Mouse (Mus musculus) sigmoid colon, adult 10 weeks (tissue): ENCODE results near the gene Taf6l. TPM values are rescaled to one million over a fixed set of nuclear protein-coding genes. Genes with fewer than 3 reads are reported as not detected.

Experiments used
- polyA plus RNA-seq: library from polyadenylated mRNA; stranded (reverse); fragments of 350-450 nt; fragmentation: Illumina TruSeq; extraction: RNeasy Lipid Tissue Mini Kit (QIAGEN cat#74804); gene quantifications from one replicate; pipeline ENCODE4 v1.2.3, GENCODE M21; 2014; ENCODE audit warnings: low read depth, low replicate concordance

Taf6l gene
- not detected for polyA plus RNA-seq

GRCm38 (mm10) chr19:8786008-8786781, at the start of gene Taf6l:
TSS of gene Taf6l (minus strand) at chr19:8786417.

GRCm38 (mm10) chr19:8829660-8830059, 43.4 kb upstream of the Taf6l start, which contains the start of gene AC129217.1:
TSS of gene AC129217.1 (plus strand) at chr19:8829773.

GRCm38 (mm10) chr19:8819596-8820423, 33.6 kb upstream of the Taf6l start, which contains the start of gene Hnrnpul2:
TSS of gene Hnrnpul2 (plus strand) at chr19:8820010.

DNA sequence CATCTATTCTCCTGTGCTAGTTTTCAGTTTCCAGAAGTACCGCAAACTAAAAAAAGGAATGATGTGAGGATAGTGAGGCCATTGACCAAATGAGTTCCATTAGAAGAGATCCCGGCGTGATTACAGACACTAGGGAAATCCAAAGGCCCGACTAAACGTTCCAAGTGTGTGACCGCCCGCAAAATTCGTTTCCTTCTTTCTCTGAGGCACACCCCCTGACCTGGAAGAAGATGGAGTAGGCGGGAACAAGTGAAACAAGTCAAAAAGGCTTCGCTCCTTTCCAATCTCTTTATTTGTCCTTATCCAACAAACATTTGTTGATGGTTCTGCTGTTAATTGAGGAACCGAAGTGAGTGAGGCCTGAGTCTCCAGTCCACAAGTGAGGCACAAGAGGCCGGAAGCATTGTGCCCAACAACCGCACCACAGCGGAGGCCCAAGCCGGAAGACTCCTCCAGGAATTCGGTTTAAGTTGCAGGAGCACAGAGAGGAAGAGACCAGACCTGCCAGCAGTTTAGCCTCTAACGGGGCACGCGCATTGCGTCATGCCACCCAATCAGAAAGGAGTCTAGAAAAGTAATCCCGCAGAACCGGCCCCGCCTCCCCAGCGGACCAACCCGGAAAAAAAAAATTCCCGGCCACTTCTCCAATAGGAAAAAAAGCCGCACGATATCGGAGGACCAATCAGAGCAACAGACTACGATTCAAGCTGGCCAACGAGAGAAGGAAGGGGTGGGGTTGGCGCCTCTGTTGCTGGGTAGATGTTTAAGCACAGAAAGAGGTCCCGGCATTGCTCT, 32.8 kb upstream of the Taf6l start, which contains the start of gene Ttc9c:
Ttc9c (minus strand) TSS at position 533 of the 795 bp plus-strand sequence.

GRCm38 (mm10) chr19:8802130-8802821, 16.1 kb upstream of the Taf6l start, which contains the start of gene Zbtb3:
TSS of gene Zbtb3 (plus strand) at chr19:8802555.

GRCm38 (mm10) chr19:8798264-8798946, 12.2 kb upstream of the Taf6l start, which contains the start of gene Polr2g:
TSS of gene Polr2g (minus strand) at chr19:8798577.

DNA sequence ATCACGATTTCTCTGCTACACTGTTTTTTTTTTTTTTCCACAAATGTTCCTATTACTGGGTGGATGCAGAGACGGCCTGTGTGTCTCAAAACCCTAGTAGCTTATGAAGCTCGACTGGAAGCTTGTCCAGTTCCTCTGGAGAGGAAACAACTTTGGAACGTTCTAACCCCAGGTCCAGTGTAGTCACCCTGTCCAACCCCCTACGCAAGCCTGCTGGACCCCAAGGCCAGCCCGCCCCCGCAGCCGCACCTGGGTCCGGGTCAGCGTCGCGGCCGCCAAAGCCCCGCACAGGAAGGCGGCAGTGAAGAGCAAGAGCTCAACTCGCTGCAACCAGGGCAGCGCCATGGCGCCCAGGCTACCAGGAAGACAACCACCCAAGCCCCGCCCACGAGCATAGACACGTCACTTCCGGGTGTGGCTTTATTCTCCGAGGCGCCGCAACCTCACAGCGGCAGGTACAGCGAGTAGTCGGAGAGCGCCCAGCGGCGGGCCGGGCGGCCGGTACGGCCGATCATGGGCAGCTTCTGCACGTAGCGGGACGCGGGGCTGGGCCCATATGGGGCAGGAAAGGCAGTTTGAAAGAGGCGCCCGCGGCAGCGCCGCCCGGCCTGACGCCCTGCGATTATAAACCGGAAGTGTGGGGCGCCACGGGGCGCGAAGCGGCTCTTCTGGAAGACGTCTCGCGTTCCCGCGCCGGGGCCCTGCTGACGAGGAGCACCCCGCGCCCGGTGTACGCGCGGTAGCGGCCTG, 12.0 kb downstream of the Taf6l start, which contains the start of gene Tmem179b:
Tmem179b (minus strand) TSS at position 382 of the 750 bp plus-strand sequence.

DNA sequence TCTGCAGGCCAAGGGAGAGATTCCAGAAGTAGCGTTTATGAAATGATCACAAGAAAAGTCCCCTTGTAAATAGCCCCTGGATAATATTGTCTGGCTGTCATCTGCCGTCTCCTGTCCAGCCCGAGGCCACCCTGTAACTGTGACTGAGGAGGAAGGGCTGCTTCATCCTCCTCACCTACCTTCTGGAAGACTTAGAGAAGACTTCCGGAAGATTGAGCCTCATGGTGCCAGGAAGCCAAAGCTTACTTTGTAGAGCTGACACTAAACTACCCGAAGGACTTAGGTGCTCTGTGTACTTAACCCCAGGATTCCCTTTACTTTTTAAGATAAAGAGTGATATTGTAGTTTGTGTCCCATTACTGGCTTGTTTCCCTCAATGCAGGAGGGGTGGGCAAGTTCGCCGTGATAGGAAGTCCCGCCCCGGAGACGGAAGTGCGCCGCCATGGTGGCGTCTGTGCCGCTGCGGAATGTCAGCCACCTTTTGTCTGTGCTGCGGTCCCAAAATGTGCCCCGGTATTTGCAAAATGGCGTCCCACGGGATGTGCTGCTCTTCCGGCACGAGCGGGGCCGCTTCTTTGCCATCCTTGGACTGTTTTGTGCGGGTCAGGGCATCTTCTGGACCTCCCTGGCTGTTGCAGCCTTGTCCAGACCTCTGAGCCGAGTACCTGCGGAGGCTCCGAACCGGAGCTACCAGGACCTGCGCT, 15.5 kb downstream of the Taf6l start, which contains the start of gene Tmem223:
Tmem223 (plus strand) TSS at position 430 of the 704 bp plus-strand sequence.

GRCm38 (mm10) chr19:8756635-8757387, 29.4 kb downstream of the Taf6l start, which contains the start of gene Nxf1:
TSS of gene Nxf1 (plus strand) at chr19:8757073.

GRCm38 (mm10) chr19:8741243-8741869, 44.9 kb downstream of the Taf6l start, which contains the start of gene Stx5a:
TSS of gene Stx5a (plus strand) at chr19:8741413.

GRCm38 (mm10) chr19:8740603-8741002, 45.6 kb downstream of the Taf6l start, which contains the start of gene 1700092M07Rik:
TSS of gene 1700092M07Rik (plus strand) at chr19:8740718.

GRCm38 (mm10) chr19:8735389-8736159, 50.6 kb downstream of the Taf6l start, which contains the start of gene Wdr74:
TSS of gene Wdr74 (plus strand) at chr19:8735827.

Other genes starting within 250 kb of the Taf6l start
- gene Slc22a8, start 195.2 kb downstream of the Taf6l start, polyA plus RNA-seq = not detected
- gene Slc22a6, start 168.4 kb downstream of the Taf6l start, polyA plus RNA-seq = not detected
- 0.79 TPM for gene Chrm1, start 122.6 kb downstream of the Taf6l start, polyA plus RNA-seq
- gene Slc3a2, start 63.0 kb downstream of the Taf6l start, polyA plus RNA-seq = 38.6 TPM
- 12.7 TPM for gene Wdr74, start 50.6 kb downstream of the Taf6l start, polyA plus RNA-seq
- not detected for gene 1700092M07Rik, start 45.7 kb downstream of the Taf6l start, polyA plus RNA-seq
- 112 TPM for gene Stx5a, start 45.0 kb downstream of the Taf6l start, polyA plus RNA-seq
- 92.5 TPM for gene Nxf1, start 29.3 kb downstream of the Taf6l start, polyA plus RNA-seq
- gene Tmem223, start 15.4 kb downstream of the Taf6l start, polyA plus RNA-seq = 17.2 TPM
- gene Tmem179b, start 11.9 kb downstream of the Taf6l start, polyA plus RNA-seq = 30.6 TPM
- gene Polr2g, start 12.2 kb upstream of the Taf6l start, polyA plus RNA-seq = 35.0 TPM
- gene Zbtb3, start 16.1 kb upstream of the Taf6l start, polyA plus RNA-seq = not detected
- 112 TPM for gene Ttc9c, start 32.9 kb upstream of the Taf6l start, polyA plus RNA-seq
- gene Hnrnpul2, start 33.6 kb upstream of the Taf6l start, polyA plus RNA-seq = 195 TPM
- gene AC129217.1, start 43.4 kb upstream of the Taf6l start, polyA plus RNA-seq = not detected
- 8.5 TPM for gene Bscl2, start 51.0 kb upstream of the Taf6l start, polyA plus RNA-seq
- gene Gng3, start 52.8 kb upstream of the Taf6l start, polyA plus RNA-seq = 0.69 TPM
- gene Lrrn4cl, start 64.4 kb upstream of the Taf6l start, polyA plus RNA-seq = 3.7 TPM
- gene Ubxn1, start 85.1 kb upstream of the Taf6l start, polyA plus RNA-seq = 17.3 TPM
- 2.2 TPM for gene Uqcc3, start 94.5 kb upstream of the Taf6l start, polyA plus RNA-seq
- gene Lbhd1, start 97.3 kb upstream of the Taf6l start, polyA plus RNA-seq = 37.9 TPM
- gene Gm49403, start 97.5 kb upstream of the Taf6l start, polyA plus RNA-seq = not detected
- gene 1810009A15Rik, start 102.4 kb upstream of the Taf6l start, polyA plus RNA-seq = 12.0 TPM
- not detected for gene Gm49416, start 102.5 kb upstream of the Taf6l start, polyA plus RNA-seq
- gene Ints5, start 106.6 kb upstream of the Taf6l start, polyA plus RNA-seq = 0.44 TPM
- gene Ganab, start 111.7 kb upstream of the Taf6l start, polyA plus RNA-seq = 76.6 TPM
- gene B3gat3, start 134.0 kb upstream of the Taf6l start, polyA plus RNA-seq = 28.4 TPM
- not detected for gene Rom1, start 142.9 kb upstream of the Taf6l start, polyA plus RNA-seq
- 5.4 TPM for gene Eml3, start 143.1 kb upstream of the Taf6l start, polyA plus RNA-seq
- 73.4 TPM for gene Mta2, start 155.5 kb upstream of the Taf6l start, polyA plus RNA-seq
- 2.4 TPM for gene Tut1, start 167.4 kb upstream of the Taf6l start, polyA plus RNA-seq
- 81.4 TPM for gene Eef1g, start 180.6 kb upstream of the Taf6l start, polyA plus RNA-seq
- gene Ahnak, start 202.9 kb upstream of the Taf6l start, polyA plus RNA-seq = 158 TPM